Mouse (Mus musculus) heart, postnatal 0 days (tissue): ENCODE measurements around the gene Elavl2.

Experiments used
- CTCF ChIP-seq: IDR thresholded peaks from 2 replicates; pipeline ENCODE4 v1.5.1; 2016; ENCODE audit warnings: antibody characterized with exemption, control low read depth, low read depth
- EP300 ChIP-seq: IDR thresholded peaks from 2 replicates; pipeline ENCODE4 v1.6.1; 2016; ENCODE audit warnings: antibody characterized with exemption, low read depth

DNA sequence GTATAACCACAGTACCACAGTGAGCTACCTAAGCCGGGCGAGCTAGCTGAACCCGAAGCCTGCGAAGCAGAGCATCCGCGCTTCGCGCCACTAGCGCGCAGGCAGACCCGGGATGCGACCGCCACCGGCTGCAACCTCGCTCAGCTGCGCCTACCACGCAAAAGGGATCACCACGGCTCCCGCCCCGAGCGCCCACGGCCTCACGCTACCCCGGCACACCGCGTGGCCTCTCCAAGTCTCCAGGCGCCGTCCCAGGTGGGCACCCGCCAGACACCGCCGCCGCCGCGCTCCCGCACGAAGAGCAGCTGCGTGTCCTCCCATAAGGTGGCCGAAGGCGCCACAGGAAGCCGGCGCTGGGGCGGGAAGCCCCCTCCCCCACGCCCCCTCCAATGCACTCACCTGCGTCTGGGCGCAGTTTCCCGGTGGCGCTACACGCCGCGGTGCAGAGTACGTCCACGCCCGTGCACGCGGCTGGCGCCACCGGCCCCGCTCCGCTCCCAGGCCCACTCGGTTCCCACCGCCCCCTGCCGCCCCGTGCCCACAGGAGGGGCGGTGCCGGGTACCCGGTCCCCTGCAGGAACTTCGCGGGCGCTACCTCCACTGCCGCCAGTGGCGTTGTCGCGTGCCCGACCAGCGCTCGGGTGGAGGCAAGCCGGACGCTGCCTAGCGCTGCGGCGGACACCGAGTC lies 29.3 kb downstream of the Elavl2 start:
- no peak for TF ChIP-seq CTCF
- no peak for TF ChIP-seq EP300
